Mouse (Mus musculus): Measurements from ENCODE around the gene Tead3.
A peak's percentile ranks its signal among the peaks of the same experiment; 100 is the strongest.

The Tead3 gene

GRCm38 (mm10) chr17:28350466-28351352 is at the start of gene Tead3:
TSS of gene Tead3 (minus strand) at chr17:28350817.
- DNase-seq, result peak; percentile 85

DNA sequence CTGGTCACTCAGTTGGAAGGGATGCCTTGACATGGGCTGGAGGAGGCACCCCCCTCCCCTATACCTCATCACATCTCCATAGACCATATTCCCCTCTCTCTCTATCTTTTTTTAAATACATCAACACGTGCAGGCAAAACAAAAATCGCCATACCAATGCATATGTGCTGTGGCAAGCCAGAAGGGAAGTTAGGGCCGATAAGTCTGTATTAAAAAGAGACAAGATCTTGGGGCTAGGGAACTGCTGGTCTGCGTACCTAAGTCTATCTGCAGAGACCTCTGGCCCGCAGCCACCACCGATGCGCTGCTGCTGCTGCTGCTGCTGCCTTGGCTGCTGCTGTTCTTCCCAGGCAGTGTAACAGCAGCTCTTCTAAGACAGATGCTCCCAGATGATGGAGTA is 44.4 kb upstream of the Tead3 start:
- no peak for DNase-seq

GRCm38 (mm10) chr17:28394051-28394765 is 43.6 kb upstream of the Tead3 start:
- DNase-seq, result no peak

DNA sequence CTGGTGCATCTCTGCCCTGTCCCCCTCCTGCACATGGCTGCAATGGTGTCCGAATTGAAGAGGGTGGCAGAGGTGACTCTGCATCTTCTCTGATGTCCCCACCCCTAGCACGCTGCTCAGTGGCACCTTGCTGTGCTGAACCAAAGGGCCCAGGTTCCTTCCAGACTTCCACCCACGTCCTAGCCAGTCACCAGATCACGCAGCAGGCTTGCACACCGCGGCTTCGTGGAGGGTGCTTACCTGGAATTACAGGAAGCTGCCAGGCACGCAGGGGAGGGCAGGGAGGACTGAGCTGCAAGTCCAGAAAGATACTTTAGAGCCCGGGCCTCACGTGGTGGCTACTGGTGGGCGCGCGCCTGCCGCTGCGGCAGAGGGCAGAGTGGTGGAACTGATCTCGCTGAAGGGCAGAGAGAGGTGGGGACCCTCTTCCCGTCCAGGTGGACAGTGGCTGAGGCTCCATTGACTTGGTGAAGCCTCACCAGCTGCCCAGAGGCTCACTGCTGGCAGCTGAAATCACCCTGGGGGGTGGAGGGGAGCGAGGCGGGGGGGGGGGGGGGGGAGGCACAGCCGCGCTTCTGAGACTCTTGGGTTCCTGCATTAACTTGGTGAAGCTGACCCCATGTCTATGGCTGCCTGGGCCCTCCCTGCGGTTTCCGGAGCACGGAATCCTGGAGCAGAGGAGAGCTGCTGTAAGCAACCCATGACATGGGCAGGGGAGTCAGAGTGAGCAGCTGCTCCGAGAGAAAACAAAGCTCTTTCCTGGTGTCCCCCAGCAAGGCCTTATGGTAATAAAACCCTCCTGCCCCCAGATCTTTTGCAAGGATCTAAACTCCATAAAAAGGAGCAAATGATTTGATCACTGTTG is 41.2 kb upstream of the Tead3 start:
- no peak for DNase-seq

- DNase-seq, result no peak
Observed at GRCm38 (mm10) chr17:28388534-28388933, 37.9 kb upstream of the Tead3 start.

- peak; percentile 85 for DNase-seq
Observed at GRCm38 (mm10) chr17:28386150-28386905, 35.7 kb upstream of the Tead3 start.

GRCm38 (mm10) chr17:28384298-28384697 is 33.7 kb upstream of the Tead3 start:
- no peak for DNase-seq

- no peak for DNase-seq
Observed at GRCm38 (mm10) chr17:28380255-28380654, 29.6 kb upstream of the Tead3 start.

- DNase-seq, result no peak
Observed at GRCm38 (mm10) chr17:28375592-28376061, 25.0 kb upstream of the Tead3 start.

GRCm38 (mm10) chr17:28374494-28374893 is 23.9 kb upstream of the Tead3 start:
- DNase-seq, result no peak

GRCm38 (mm10) chr17:28373821-28374220 is 23.2 kb upstream of the Tead3 start:
- peak; percentile 65 for DNase-seq

DNA sequence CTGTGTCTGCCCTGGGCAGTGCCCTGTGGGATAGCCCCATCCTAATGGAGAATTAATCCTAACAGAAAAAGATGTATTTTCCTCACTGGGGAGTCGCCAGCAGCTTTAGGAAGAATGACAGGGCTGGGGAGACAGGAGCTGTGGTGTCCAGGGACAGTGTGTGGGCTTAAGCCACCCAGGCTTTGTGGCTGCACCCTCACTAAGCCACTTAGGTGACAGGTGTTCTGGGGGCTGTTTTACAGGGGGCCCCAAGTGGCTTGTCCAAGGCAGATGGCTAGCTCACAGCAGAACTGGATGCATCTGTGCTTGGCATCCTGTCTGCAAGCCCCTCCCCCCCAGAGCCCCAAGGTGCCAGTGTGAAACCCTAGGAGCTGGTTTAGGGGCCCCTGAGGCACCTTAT is 21.3 kb upstream of the Tead3 start:
- DNase-seq, result no peak

DNA sequence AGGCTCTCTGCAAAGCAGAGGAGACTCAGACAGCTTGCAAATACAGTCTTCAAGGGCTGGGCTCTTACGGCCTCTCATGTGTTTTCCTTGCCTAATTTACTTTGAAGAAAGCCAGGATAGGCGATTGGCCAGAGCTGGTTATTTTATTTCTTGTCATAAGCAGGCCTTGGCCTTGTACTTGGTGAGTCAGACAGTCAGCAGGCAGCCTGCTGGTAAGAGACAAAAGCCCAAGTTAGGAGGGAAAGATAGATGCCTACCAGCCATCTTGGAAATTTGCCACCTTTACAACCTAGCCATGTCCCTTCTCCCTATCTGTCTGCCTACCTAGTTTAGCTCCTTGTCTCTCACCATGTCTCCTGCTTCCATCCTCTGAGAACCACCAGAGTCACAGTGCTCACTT is 20.7 kb upstream of the Tead3 start:
- no peak for DNase-seq

- no peak for DNase-seq
Observed at GRCm38 (mm10) chr17:28369056-28369455, 18.4 kb upstream of the Tead3 start.

- peak; percentile 93 for DNase-seq
Observed at GRCm38 (mm10) chr17:28368449-28368848, 17.8 kb upstream of the Tead3 start.

GRCm38 (mm10) chr17:28365122-28365521 is 14.5 kb upstream of the Tead3 start, which contains the start of gene Tulp1:
TSS of gene Tulp1 (minus strand) at chr17:28365222.
- DNase-seq, result no peak

GRCm38 (mm10) chr17:28363507-28363906 is 12.9 kb upstream of the Tead3 start:
- no peak for DNase-seq

GRCm38 (mm10) chr17:28362653-28363292 is 12.2 kb upstream of the Tead3 start:
- no peak for DNase-seq

GRCm38 (mm10) chr17:28361921-28362652 is 11.5 kb upstream of the Tead3 start:
- no peak for DNase-seq

DNA sequence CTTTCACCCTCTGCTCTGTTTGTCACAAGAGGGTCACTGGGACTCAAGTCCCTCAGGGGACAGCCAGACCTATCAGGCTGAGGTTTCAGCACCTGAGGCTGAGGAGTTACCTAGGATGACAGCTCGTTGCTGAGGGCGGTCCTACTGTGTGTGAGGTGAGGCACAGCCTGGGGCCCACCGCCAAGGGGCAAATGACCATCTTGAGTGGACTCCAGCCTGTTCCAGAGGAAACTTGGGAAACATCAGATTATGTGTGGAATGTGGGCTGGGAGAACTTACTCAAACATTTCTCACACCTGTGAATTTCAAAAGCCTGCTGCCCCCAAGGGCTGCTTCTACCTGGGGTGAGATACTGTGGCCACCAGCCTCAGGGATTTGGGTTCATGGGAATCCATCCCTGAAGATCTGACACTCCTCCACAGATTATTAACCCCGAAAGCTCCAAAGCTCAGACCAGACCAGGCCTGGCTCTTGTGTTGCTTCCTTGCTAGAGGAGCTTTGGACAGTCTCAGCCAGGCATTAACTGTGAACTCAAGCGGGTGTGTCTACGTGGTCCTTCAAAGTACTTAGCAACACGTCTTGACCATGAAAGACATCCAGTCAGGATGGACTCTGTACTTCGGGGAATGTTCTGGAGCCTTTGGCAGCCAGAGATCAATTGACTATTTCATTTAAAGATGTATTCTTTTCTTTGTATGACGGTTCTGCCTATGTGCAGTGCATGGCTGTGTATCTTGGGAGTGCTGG is 10.1 kb upstream of the Tead3 start:
- DNase-seq, result no peak

Measured in lung, postnatal 10 days (tissue).